Comparison of ENCODE assay signal across 8 mouse cellular contexts in genomic region chr11:9010416-9010815, GRCm38 (mm10). TPM values are rescaled to one million over a fixed set of nuclear protein-coding genes. Genes with fewer than 3 reads are reported as not detected.
DNase-seq lines count a peak whose midpoint lies in the region; ATAC-seq and TF ChIP-seq lines count a peak whose summit lies in the region.

No protein-coding gene starts in this region.

- peak overlapping the region; percentile 97 for H3K4me3 ChIP-seq in gastrocnemius, adult 2 months
- H3K4me3 ChIP-seq in E14TG2a.4 (replicated peaks; ENCODE audit: low read length), result peak overlapping the region; percentile 92
- peak overlapping the region; percentile 69 for H3K4me3 ChIP-seq in kidney, embryonic 16.5 days (ENCODE audit: low read length)

- peak; percentile 38 for ATAC-seq in granulocyte monocyte progenitor cell, adult 5-6 weeks (replicated peaks; ENCODE audit: poor library complexity, severe bottlenecking)
- peak; percentile 92 for ATAC-seq in kidney, embryonic 16.5 days (ENCODE audit: low FRiP score, low TSS enrichment)

- no peaks in the 10 kb centered on the region for H3K9me3 ChIP-seq in E14TG2a.4 (ENCODE audit: low read length)
- no peaks in the 10 kb centered on the region for H3K9me3 ChIP-seq in kidney, embryonic 16.5 days (ENCODE audit: low read length)

- 0% methylated on average over 7 of the region's 7 CpGs for WGBS in kidney, embryonic 16.5 days

- no peaks in the 10 kb centered on the region for H3K27me3 ChIP-seq in E14TG2a.4 (ENCODE audit: insufficient read depth, low read length)
- H3K27me3 ChIP-seq in kidney, embryonic 16.5 days (ENCODE audit: insufficient read depth, low read length), result no peaks in the 10 kb centered on the region; the same call in 1 of the 2 replicates

- intact Hi-C loops in gastrocnemius, adult 2 months (cut with DNase I), result loop anchor here (5.0 kb wide), 2 partner anchors 37 to 107 kb away; partner anchors contain the start of genes Gm11992, Sun3 and Upp1

- peak overlapping the region; percentile 82 for H3K9ac ChIP-seq in kidney, embryonic 16.5 days (replicated peaks; ENCODE audit: low read length)

- peak overlapping the region; percentile 63 for H3K4me2 ChIP-seq in kidney, embryonic 16.5 days (replicated peaks; ENCODE audit: low read depth, low read length)

- H3K4me1 ChIP-seq in E14TG2a.4 (replicated peaks; ENCODE audit: low read depth, low read length), result peaks cover 10% of the 10 kb centered on the region
- peaks cover 9% of the 10 kb centered on the region for H3K4me1 ChIP-seq in kidney, embryonic 16.5 days (ENCODE audit: insufficient read depth, low read length)

- peaks cover 38% of the 10 kb centered on the region for H3K36me3 ChIP-seq in E14TG2a.4 (ENCODE audit: insufficient read depth, low read length)
- H3K36me3 ChIP-seq in kidney, embryonic 16.5 days (ENCODE audit: insufficient read depth, low read length), result peaks cover 19% of the 10 kb centered on the region

- TF ChIP-seq CTCF in gastrocnemius, adult 2 months (IDR thresholded peaks at IDR 0.05), result no peak
- TF ChIP-seq CTCF in E14TG2a.4 (conservative IDR thresholded peaks at IDR 0.05; ENCODE audit: low read length), result no peak

- DNase-seq in gastrocnemius, adult 2 months, result peak; percentile 41
- DNase-seq in gastrocnemius, adult 8-10 months (ENCODE audit: low spot score in 2 of 2), result no peak
- peak; percentile 50 to 51 for DNase-seq in cerebellum, postnatal 10 days
- DNase-seq in lung, postnatal 14 days, result peak; percentile 6
- DNase-seq in telencephalon, adult 2 months (ENCODE audit: low read depth, low spot score), result peak; percentile 19

- peak overlapping the region; percentile 89 for H3K27ac ChIP-seq in gastrocnemius, adult 2 months
- peak overlapping the region; percentile 95 for H3K27ac ChIP-seq in kidney, embryonic 16.5 days (ENCODE audit: low read length)

RNA-seq across cellular contexts. Expression of gene Hus1, which starts 0.6 kb away (rescaled TPM):
- total RNA-seq in gastrocnemius, adult 2 months (2021), result 1 to 10 TPM; 7.7 to 9.2 TPM
- 10 to 100 TPM in 2 of 4 experiments, 1 to 10 TPM in 2; 7.2 to 11.1 (median 8.9) TPM for total RNA-seq in gastrocnemius, adult 8-10 months (2022)
- 19.7 and 29.7 TPM in 2 replicates for total RNA-seq in granulocyte monocyte progenitor cell, adult 5-6 weeks (2014; fragmentation: Nextera tagmentation)
- 15.9 and 28.6 TPM in 2 replicates for total RNA-seq in granulocyte monocyte progenitor cell, adult 5-6 weeks (2017)
- polyA plus RNA-seq in kidney, embryonic 16.5 days (2015; fragmentation: Nextera tagmentation; extraction: Ambion mirVana), result 20.5 and 23.3 TPM in 2 replicates

RNA-seq across cellular contexts. Expression of gene Pkd1l1, which starts 37.4 kb away (rescaled TPM):
- total RNA-seq in gastrocnemius, adult 2 months (2021), result under 1 TPM in 1 of 2 experiments, not detected in 1; 0.03 TPM
- not detected for total RNA-seq in gastrocnemius, adult 8-10 months (2022)
- total RNA-seq in granulocyte monocyte progenitor cell, adult 5-6 weeks (2014; fragmentation: Nextera tagmentation), result 0.11 TPM in 1 of 2 replicates, not detected in the other
- not detected in 2 replicates for total RNA-seq in granulocyte monocyte progenitor cell, adult 5-6 weeks (2017)
- polyA plus RNA-seq in kidney, embryonic 16.5 days (2015; fragmentation: Nextera tagmentation; extraction: Ambion mirVana), result 0.13 and 0.45 TPM in 2 replicates

RNA-seq across cellular contexts. Expression of gene Gm11992, which starts 38.0 kb away (rescaled TPM):
- total RNA-seq in gastrocnemius, adult 2 months (2021), result not detected
- total RNA-seq in gastrocnemius, adult 8-10 months (2022), result not detected
- total RNA-seq in granulocyte monocyte progenitor cell, adult 5-6 weeks (2014; fragmentation: Nextera tagmentation), result 0.49 TPM in 1 of 2 replicates, not detected in the other
- total RNA-seq in granulocyte monocyte progenitor cell, adult 5-6 weeks (2017), result 0.41 TPM in 1 of 2 replicates, not detected in the other
- 5.2 and 6.1 TPM in 2 replicates for polyA plus RNA-seq in kidney, embryonic 16.5 days (2015; fragmentation: Nextera tagmentation; extraction: Ambion mirVana)

RNA-seq across cellular contexts. Expression of gene Sun3, which starts 38.4 kb away (rescaled TPM):
- total RNA-seq in gastrocnemius, adult 2 months (2021), result not detected
- total RNA-seq in gastrocnemius, adult 8-10 months (2022), result not detected
- total RNA-seq in granulocyte monocyte progenitor cell, adult 5-6 weeks (2014; fragmentation: Nextera tagmentation), result not detected in 2 replicates
- not detected in 2 replicates for total RNA-seq in granulocyte monocyte progenitor cell, adult 5-6 weeks (2017)
- 0.19 and 0.26 TPM in 2 replicates for polyA plus RNA-seq in kidney, embryonic 16.5 days (2015; fragmentation: Nextera tagmentation; extraction: Ambion mirVana)

Comparison
In these comparisons a context has a peak if more than half of its experiments do, and no peak if none do; other contexts are left out.
1. DNase-seq: peak in gastrocnemius, adult 2 months (single experiment), cerebellum, postnatal 10 days (2 of 2), lung, postnatal 14 days (single experiment) and telencephalon, adult 2 months (single experiment); none in gastrocnemius, adult 8-10 months (0 of 2).
2. Peak in every context shown above with its lines, with median percentiles within 50 percentile points of each other: H3K4me3 ChIP-seq.